Mouse (Mus musculus) ES-E14 (cell line): ENCODE measurements around the gene Lyl1.

Source experiments
- CHD2 ChIP-seq: IDR thresholded peaks from 2 replicates; pipeline ENCODE4 v1.6.1; 2014; ENCODE audit warnings: mild to moderate bottlenecking, low read depth, low read length, inconsistent platforms
- HCFC1 ChIP-seq: IDR thresholded peaks from 2 replicates; pipeline ENCODE4 v1.6.1; 2012; ENCODE audit warnings: low read length, inconsistent platforms, borderline replicate concordance; ENCODE audit not compliant: insufficient read depth
- MAFK ChIP-seq: IDR thresholded peaks from 2 replicates; pipeline ENCODE4 v1.6.1; 2014; ENCODE audit warnings: mild to moderate bottlenecking, low read depth, low read length, inconsistent platforms; ENCODE audit not compliant: insufficient read depth
- ZNF384 ChIP-seq: IDR thresholded peaks from 2 replicates; pipeline ENCODE4 v1.6.1; 2012; ENCODE audit warnings: low read depth, low read length, inconsistent platforms

DNA sequence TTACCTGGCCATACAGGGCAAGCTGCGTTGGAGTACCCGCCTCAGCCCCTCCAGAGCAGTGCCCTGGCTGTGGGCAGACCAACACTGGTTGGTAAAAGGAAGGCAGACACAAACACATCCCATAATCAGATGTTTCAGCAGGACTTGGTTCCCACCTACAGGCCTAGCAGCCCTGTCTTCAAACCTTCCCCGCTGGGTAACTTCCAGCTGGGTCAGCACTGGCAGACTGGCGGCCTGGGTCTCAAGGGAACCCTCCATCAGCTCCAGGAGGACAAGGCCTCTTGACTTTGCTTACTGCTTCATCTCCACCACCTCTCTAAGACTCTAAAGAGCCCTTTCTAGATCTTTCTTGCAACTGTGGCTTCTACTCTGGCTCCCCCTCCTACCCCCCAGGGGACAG lies 35.3 kb downstream of the Lyl1 start:
- TF ChIP-seq ZNF384 = no peak
- TF ChIP-seq HCFC1 = no peak
- no peak for TF ChIP-seq MAFK
- TF ChIP-seq CHD2 = no peak
